Mouse (Mus musculus): ENCODE results near the gene Pigw.

- TF ChIP-seq CTCF (IDR thresholded peaks at IDR 0.05; ENCODE audit: low read depth, low read length), result no peak
- no peak for TF ChIP-seq POLR2A (IDR thresholded peaks at IDR 0.05; ENCODE audit: extremely low read depth, insufficient read depth, low read length)
Observed at GRCm38 (mm10) chr11:84914673-84915072, 34.6 kb upstream of the Pigw start.
